Mouse (Mus musculus): ENCODE results near the gene Pdgfra. TPM values are rescaled to one million over a fixed set of nuclear protein-coding genes. Genes with fewer than 3 reads are reported as not detected.

The Pdgfra gene
- 4.5 and 5.2 TPM in 2 replicates for total RNA-seq (2014; rRNA removed)
- polyA plus RNA-seq (2012; rRNA removed), result 1.1 and 1.2 TPM in 2 replicates

DNA sequence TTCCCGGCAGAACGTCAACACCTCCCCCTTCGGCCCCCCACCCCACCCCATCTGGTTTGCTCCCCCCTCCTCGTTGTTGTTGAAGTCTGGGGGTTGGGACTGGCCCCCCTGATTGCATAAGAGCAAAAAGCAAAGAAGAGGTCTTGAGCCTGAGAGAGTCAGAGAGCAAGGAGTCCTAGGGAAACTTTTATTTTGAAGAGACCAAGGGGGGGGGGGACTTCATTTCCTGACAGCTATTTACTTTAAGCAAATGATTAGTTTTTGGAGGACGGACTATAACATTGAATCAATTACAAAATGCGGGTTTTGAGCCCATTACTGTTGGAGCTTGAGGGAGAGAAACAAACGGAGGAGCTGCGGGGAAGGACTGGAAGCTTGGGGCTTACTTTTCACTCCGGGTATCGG lies at the start of gene Pdgfra:
Gene Pdgfra, plus strand, starts transcription at position 272 of the 405 bp plus-strand sequence.
- TF ChIP-seq CTCF (IDR thresholded peaks at IDR 0.05; ENCODE audit: low read depth, low read length) (no peak), POLR2A (IDR thresholded peaks at IDR 0.05; ENCODE audit: extremely low read depth, insufficient read depth, low read length) (no peak)
- 3% methylated on average over 10 of the region's 10 CpGs for WGBS
- Histone ChIP-seq H3K79me2 (ENCODE audit: control insufficient read depth, insufficient read depth, low read length) (no peaks in the 10 kb centered on the region), H3K9ac (ENCODE audit: low read depth, low read length) (peak within 1 kb of the TSS; percentile 34; the same call in 1 of the 2 replicates), H3K27ac (replicated peaks; ENCODE audit: insufficient read depth, low read depth, low read length) (0 out of 2 replicates have a peak within 1 kb of the TSS, but pooled peaks have one; percentile 9), H3K27me3 (ENCODE audit: control insufficient read depth, insufficient read depth, low read length) (peaks cover 49% of the 10 kb centered on the region), H3K36me3 (ENCODE audit: control insufficient read depth, insufficient read depth, low read length) (no peaks in the 10 kb centered on the region), H3K4me3 (ENCODE audit: insufficient read depth, low read depth, low read length) (peak within 1 kb of the TSS; percentile 34), H3K4me1 (ENCODE audit: control insufficient read depth, insufficient read depth, low read length) (peaks cover 4% of the 10 kb centered on the region; the same call in 1 of the 2 replicates)
- DNase-seq (ENCODE audit: extremely low read depth, low read depth, low spot score), result peak; percentile 51

DNA sequence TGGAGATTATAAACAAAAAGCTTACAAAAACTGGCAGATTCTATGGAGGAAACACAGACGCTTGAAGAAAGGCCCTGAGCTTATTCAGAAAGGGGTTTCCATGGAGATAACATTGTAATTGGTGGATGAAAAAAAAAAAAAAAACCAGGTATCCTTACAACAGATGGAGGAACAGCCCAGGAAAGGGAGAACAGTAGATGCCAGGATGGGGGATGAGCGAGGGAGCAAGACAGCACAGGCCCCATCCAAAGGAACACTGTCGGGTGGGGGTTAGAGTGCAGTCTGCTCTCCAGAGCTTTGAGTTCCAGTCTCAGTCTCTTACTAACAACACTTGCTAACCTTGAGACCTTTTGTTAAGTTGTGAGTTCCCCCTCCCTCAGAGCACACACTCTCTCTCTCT lies 45.6 kb upstream of the Pdgfra start:
- DNase-seq (ENCODE audit: extremely low read depth, low read depth, low spot score), result no peak
- WGBS, result 91% methylated on average over 3 of the region's 3 CpGs
- no peak for TF ChIP-seq CTCF (IDR thresholded peaks at IDR 0.05; ENCODE audit: low read depth, low read length)
- no peak for TF ChIP-seq POLR2A (IDR thresholded peaks at IDR 0.05; ENCODE audit: extremely low read depth, insufficient read depth, low read length)
- no peak overlapping the region for H3K27ac ChIP-seq (replicated peaks; ENCODE audit: insufficient read depth, low read depth, low read length)
- H3K27me3 ChIP-seq (ENCODE audit: control insufficient read depth, insufficient read depth, low read length), result no peaks in the 10 kb centered on the region
- H3K36me3 ChIP-seq (ENCODE audit: control insufficient read depth, insufficient read depth, low read length), result no peaks in the 10 kb centered on the region
- H3K4me1 ChIP-seq (ENCODE audit: control insufficient read depth, insufficient read depth, low read length), result no peaks in the 10 kb centered on the region
- H3K79me2 ChIP-seq (ENCODE audit: control insufficient read depth, insufficient read depth, low read length), result no peaks in the 10 kb centered on the region
- no peak overlapping the region for H3K9ac ChIP-seq (ENCODE audit: low read depth, low read length)
- H3K4me3 ChIP-seq (ENCODE audit: insufficient read depth, low read depth, low read length), result no peak overlapping the region

GRCm38 (mm10) chr5:75109368-75109767 lies 42.7 kb upstream of the Pdgfra start:
- H3K79me2 ChIP-seq (ENCODE audit: control insufficient read depth, insufficient read depth, low read length), result no peaks in the 10 kb centered on the region
- 47% methylated on average over 5 of the region's 5 CpGs for WGBS
- DNase-seq (ENCODE audit: extremely low read depth, low read depth, low spot score), result peak; percentile 21
- H3K36me3 ChIP-seq (ENCODE audit: control insufficient read depth, insufficient read depth, low read length), result no peaks in the 10 kb centered on the region
- TF ChIP-seq CTCF (IDR thresholded peaks at IDR 0.05; ENCODE audit: low read depth, low read length) (no peak), POLR2A (IDR thresholded peaks at IDR 0.05; ENCODE audit: extremely low read depth, insufficient read depth, low read length) (no peak)
- H3K4me1 ChIP-seq (ENCODE audit: control insufficient read depth, insufficient read depth, low read length), result no peaks in the 10 kb centered on the region
- H3K27ac ChIP-seq (replicated peaks; ENCODE audit: insufficient read depth, low read depth, low read length), result no peak overlapping the region
- H3K9ac ChIP-seq (ENCODE audit: low read depth, low read length), result no peak overlapping the region
- H3K4me3 ChIP-seq (ENCODE audit: insufficient read depth, low read depth, low read length), result no peak overlapping the region
- H3K27me3 ChIP-seq (ENCODE audit: control insufficient read depth, insufficient read depth, low read length), result no peaks in the 10 kb centered on the region

DNA sequence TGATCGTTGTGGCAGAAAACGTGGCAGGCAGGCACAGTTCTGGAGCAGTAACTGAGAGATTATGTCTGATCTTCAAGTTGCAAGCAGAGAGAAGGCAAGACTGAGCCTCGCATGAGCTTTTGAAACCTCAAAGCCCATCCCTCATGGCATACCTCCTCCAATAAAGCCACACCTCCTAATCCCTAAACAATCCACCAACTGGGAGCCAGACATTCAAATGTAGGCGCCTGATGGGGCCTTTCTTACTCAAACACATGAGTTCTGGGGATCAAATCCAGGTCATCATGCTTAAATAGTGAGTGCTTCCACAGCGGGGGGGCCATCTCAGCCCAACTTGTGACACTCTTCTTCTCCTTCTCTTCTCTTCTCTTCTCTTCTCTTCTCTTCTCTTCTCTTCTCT lies 40.3 kb upstream of the Pdgfra start:
- H3K9ac ChIP-seq (ENCODE audit: low read depth, low read length), result no peak overlapping the region
- H3K4me3 ChIP-seq (ENCODE audit: insufficient read depth, low read depth, low read length), result no peak overlapping the region
- DNase-seq (ENCODE audit: extremely low read depth, low read depth, low spot score), result no peak
- no peaks in the 10 kb centered on the region for H3K4me1 ChIP-seq (ENCODE audit: control insufficient read depth, insufficient read depth, low read length)
- no peaks in the 10 kb centered on the region for H3K79me2 ChIP-seq (ENCODE audit: control insufficient read depth, insufficient read depth, low read length)
- H3K27ac ChIP-seq (replicated peaks; ENCODE audit: insufficient read depth, low read depth, low read length), result no peak overlapping the region
- WGBS, result 79% methylated on average over 5 of the region's 5 CpGs
- H3K36me3 ChIP-seq (ENCODE audit: control insufficient read depth, insufficient read depth, low read length), result no peaks in the 10 kb centered on the region
- TF ChIP-seq POLR2A (IDR thresholded peaks at IDR 0.05; ENCODE audit: extremely low read depth, insufficient read depth, low read length) (no peak), CTCF (IDR thresholded peaks at IDR 0.05; ENCODE audit: low read depth, low read length) (no peak)
- H3K27me3 ChIP-seq (ENCODE audit: control insufficient read depth, insufficient read depth, low read length), result no peaks in the 10 kb centered on the region; the same call in 1 of the 2 replicates

DNA sequence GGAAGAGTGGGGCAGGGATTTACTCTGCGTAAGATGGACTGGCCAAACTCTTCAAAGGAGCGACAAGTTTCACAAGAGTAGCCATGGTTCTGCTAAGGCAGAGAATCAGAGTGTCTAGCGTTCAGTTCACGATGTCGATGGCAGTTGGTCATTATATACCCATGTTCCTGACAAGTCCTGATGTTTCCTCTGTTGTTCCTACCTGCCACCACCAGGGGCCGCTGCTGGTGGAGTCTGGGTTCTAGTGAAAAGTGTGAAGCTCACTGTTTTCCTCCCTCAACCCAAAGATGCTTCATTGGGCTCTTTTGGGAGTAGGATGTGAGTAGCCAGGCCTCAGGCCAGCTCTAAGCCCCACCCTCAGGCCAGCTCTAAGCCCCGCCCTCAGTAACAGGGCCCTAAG lies 33.3 kb upstream of the Pdgfra start:
- Histone ChIP-seq H3K9ac (ENCODE audit: low read depth, low read length) (no peak overlapping the region), H3K27me3 (ENCODE audit: control insufficient read depth, insufficient read depth, low read length) (no peaks in the 10 kb centered on the region; the same call in 1 of the 2 replicates), H3K36me3 (ENCODE audit: control insufficient read depth, insufficient read depth, low read length) (no peaks in the 10 kb centered on the region), H3K79me2 (ENCODE audit: control insufficient read depth, insufficient read depth, low read length) (no peaks in the 10 kb centered on the region), H3K27ac (replicated peaks; ENCODE audit: insufficient read depth, low read depth, low read length) (no peak overlapping the region), H3K4me3 (ENCODE audit: insufficient read depth, low read depth, low read length) (no peak overlapping the region), H3K4me1 (ENCODE audit: control insufficient read depth, insufficient read depth, low read length) (no peaks in the 10 kb centered on the region)
- WGBS, result 72% methylated on average over 7 of the region's 7 CpGs
- DNase-seq (ENCODE audit: extremely low read depth, low read depth, low spot score), result no peak
- TF ChIP-seq POLR2A (IDR thresholded peaks at IDR 0.05; ENCODE audit: extremely low read depth, insufficient read depth, low read length), result no peak
- peak; percentile 33; the same call in 1 of the 2 replicates for TF ChIP-seq CTCF (IDR thresholded peaks at IDR 0.05; ENCODE audit: low read depth, low read length)

DNA sequence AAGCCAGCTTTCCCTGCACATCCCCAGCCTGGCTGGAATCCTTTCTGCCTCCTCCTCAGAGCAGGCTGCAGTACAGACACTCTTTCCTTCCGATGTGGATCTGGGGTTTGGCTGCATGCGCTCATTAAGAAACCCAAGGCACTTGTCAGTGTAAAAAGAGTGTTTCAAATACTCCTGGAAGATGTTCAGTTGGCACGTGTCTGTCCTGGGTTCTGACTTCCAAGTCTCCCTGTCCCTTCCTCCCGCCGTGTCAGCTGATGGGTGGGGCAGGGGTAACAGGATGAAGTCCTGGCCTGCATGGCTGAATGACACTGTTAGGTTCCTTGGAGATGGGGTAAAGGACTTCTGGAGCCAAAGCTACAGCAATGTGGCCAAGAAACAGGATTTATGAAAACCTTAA lies 30.4 kb upstream of the Pdgfra start:
- DNase-seq (ENCODE audit: extremely low read depth, low read depth, low spot score), result peak; percentile 23
- no peak overlapping the region for H3K4me3 ChIP-seq (ENCODE audit: insufficient read depth, low read depth, low read length)

More for the DNA sequence above, 30.4 kb upstream of the Pdgfra start:
- 53% methylated on average over 5 of the region's 5 CpGs for WGBS
- Histone ChIP-seq H3K79me2 (ENCODE audit: control insufficient read depth, insufficient read depth, low read length) (no peaks in the 10 kb centered on the region), H3K9ac (ENCODE audit: low read depth, low read length) (no peak overlapping the region), H3K27me3 (ENCODE audit: control insufficient read depth, insufficient read depth, low read length) (no peaks in the 10 kb centered on the region), H3K27ac (replicated peaks; ENCODE audit: insufficient read depth, low read depth, low read length) (no peak overlapping the region), H3K36me3 (ENCODE audit: control insufficient read depth, insufficient read depth, low read length) (no peaks in the 10 kb centered on the region), H3K4me1 (ENCODE audit: control insufficient read depth, insufficient read depth, low read length) (no peaks in the 10 kb centered on the region)
- TF ChIP-seq POLR2A (IDR thresholded peaks at IDR 0.05; ENCODE audit: extremely low read depth, insufficient read depth, low read length), result no peak
- no peak for TF ChIP-seq CTCF (IDR thresholded peaks at IDR 0.05; ENCODE audit: low read depth, low read length)

All from liver, adult 2 months (tissue).